Mouse (Mus musculus) midbrain, embryonic 13.5 days (tissue): ENCODE results near the gene Qtrt2. TPM values are rescaled to one million over a fixed set of nuclear protein-coding genes. Genes with fewer than 3 reads are reported as not detected.

Source experiments
- ATAC-seq: fragments of 200-750 bp; cut with Nextera tagmentation; 2 replicates; pipeline ENCODE4 v1.8.0; 2017; ENCODE audit warnings: mild to moderate bottlenecking, moderate TSS enrichment, moderate library complexity
- H3K27ac ChIP-seq: fragments of 300-500 bp; sonication (generic); 2 replicates; pipeline ENCODE4 v1.5.1; 2015; ENCODE audit warnings: inconsistent platforms, mild to moderate bottlenecking, moderate library complexity
- H3K27me3 ChIP-seq: fragments of 300-500 bp; sonication (generic); 2 replicates; pipeline ENCODE4 v1.6.1; 2015; ENCODE audit warnings: mild to moderate bottlenecking, inconsistent platforms
- H3K36me3 ChIP-seq: fragments of 300-500 bp; sonication (generic); 2 replicates; pipeline ENCODE4 v1.6.1; 2015; ENCODE audit warnings: mild to moderate bottlenecking, inconsistent platforms
- H3K4me1 ChIP-seq: fragments of 300-500 bp; sonication (generic); replicated peaks from 2 replicates; pipeline ENCODE4 v1.6.1; 2015; ENCODE audit warnings: inconsistent platforms
- H3K4me2 ChIP-seq: fragments of 300-500 bp; sonication (generic); replicated peaks from 2 replicates; pipeline ENCODE4 v1.6.1; 2015; ENCODE audit warnings: moderate library complexity, mild to moderate bottlenecking, inconsistent platforms
- H3K4me3 ChIP-seq: fragments of 300-500 bp; sonication (generic); replicated peaks from 2 replicates; pipeline ENCODE4 v1.5.1; 2015; ENCODE audit warnings: mild to moderate bottlenecking, inconsistent platforms
- H3K9ac ChIP-seq: fragments of 300-500 bp; sonication (generic); replicated peaks from 2 replicates; pipeline ENCODE4 v1.6.1; 2015; ENCODE audit warnings: mild to moderate bottlenecking, inconsistent platforms
- H3K9me3 ChIP-seq: fragments of 300-500 bp; sonication (generic); 2 replicates; pipeline ENCODE4 v1.6.1; 2016; ENCODE audit warnings: mild to moderate bottlenecking, inconsistent platforms
- WGBS: fragments of 180-500 bp; shearing (Covaris S2); methylation state at CpG from one replicate; pipeline ENCODE4 v1.1.7; 2015; 5-methylcytosine and 5-hydroxymethylcytosine counted together
- polyA plus RNA-seq: library from polyadenylated mRNA; unstranded; fragments of >200 nt; fragmentation: Nextera tagmentation; extraction: Ambion mirVana; gene quantifications from 2 replicates; pipeline ENCODE4 v1.2.1, GENCODE M21; 2015

Gene Qtrt2
- polyA plus RNA-seq, 1 experiment from 2014 or later, result 20.4 TPM

DNA sequence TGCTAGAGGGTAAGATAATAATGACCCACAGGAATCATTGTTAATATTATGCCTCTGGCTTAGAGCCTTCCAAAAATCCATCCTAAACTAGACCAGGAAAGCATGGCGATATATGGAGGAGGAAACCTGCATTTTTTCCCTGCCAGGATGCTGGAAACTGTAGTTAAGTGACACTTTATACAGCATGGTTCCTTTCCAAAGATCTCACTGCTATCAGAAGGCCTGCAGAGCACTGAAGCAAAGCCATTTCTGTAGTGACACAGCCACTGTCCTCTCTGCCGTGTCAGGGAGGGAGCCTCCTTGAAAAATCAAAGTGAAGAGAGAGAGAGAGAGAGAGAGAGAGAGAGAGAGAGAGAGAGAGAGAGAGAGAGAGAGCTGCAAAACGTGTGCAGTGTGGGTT lies 4.0 kb downstream of the Qtrt2 start:
- H3K27ac ChIP-seq, result no peak overlapping the region
- H3K9ac ChIP-seq, result no peak overlapping the region
- WGBS, result 42% methylated on average over 3 of the region's 3 CpGs
- H3K4me3 ChIP-seq, result no peak overlapping the region
- H3K27me3 ChIP-seq, result no peaks in the 10 kb centered on the region
- no peaks in the 10 kb centered on the region for H3K9me3 ChIP-seq
- no peak for ATAC-seq
- peaks cover 16% of the 10 kb centered on the region for H3K4me1 ChIP-seq
- no peaks in the 10 kb centered on the region for H3K36me3 ChIP-seq
- H3K4me2 ChIP-seq, result no peak overlapping the region

GRCm38 (mm10) chr16:43922024-43922423 lies 4.6 kb downstream of the Qtrt2 start:
- Histone ChIP-seq H3K4me1 (peaks cover 16% of the 10 kb centered on the region), H3K9me3 (no peaks in the 10 kb centered on the region), H3K9ac (no peak overlapping the region), H3K4me3 (no peak overlapping the region), H3K36me3 (no peaks in the 10 kb centered on the region), H3K4me2 (no peak overlapping the region), H3K27ac (no peak overlapping the region), H3K27me3 (no peaks in the 10 kb centered on the region)
- 29% methylated on average over 2 of the region's 2 CpGs for WGBS
- ATAC-seq, result peak; percentile 77

GRCm38 (mm10) chr16:43918867-43919266 lies 7.7 kb downstream of the Qtrt2 start:
- Histone ChIP-seq H3K9ac (no peak overlapping the region), H3K27ac (no peak overlapping the region), H3K4me3 (no peak overlapping the region), H3K4me2 (no peak overlapping the region), H3K4me1 (peaks cover 16% of the 10 kb centered on the region), H3K27me3 (no peaks in the 10 kb centered on the region), H3K9me3 (no peaks in the 10 kb centered on the region), H3K36me3 (no peaks in the 10 kb centered on the region)
- WGBS, result 90% methylated on average over 3 of the region's 3 CpGs
- no peak for ATAC-seq

GRCm38 (mm10) chr16:43908881-43909280 lies 17.7 kb downstream of the Qtrt2 start:
- H3K27me3 ChIP-seq, result no peaks in the 10 kb centered on the region
- ATAC-seq, result no peak
- WGBS, result 87% methylated on average over 2 of the region's 2 CpGs
- H3K9me3 ChIP-seq, result no peaks in the 10 kb centered on the region
- no peak overlapping the region for H3K4me3 ChIP-seq
- no peaks in the 10 kb centered on the region for H3K4me1 ChIP-seq
- H3K27ac ChIP-seq, result no peak overlapping the region
- H3K4me2 ChIP-seq, result no peak overlapping the region
- no peak overlapping the region for H3K9ac ChIP-seq
- H3K36me3 ChIP-seq, result peaks cover 25% of the 10 kb centered on the region

GRCm38 (mm10) chr16:43900571-43900970 lies 26.0 kb downstream of the Qtrt2 start:
- ATAC-seq, result no peak
- no peak overlapping the region for H3K4me3 ChIP-seq
- H3K9me3 ChIP-seq, result no peaks in the 10 kb centered on the region
- H3K27ac ChIP-seq, result no peak overlapping the region
- no peak overlapping the region for H3K4me2 ChIP-seq
- peaks cover 6% of the 10 kb centered on the region; the same call in 1 of the 2 replicates for H3K36me3 ChIP-seq
- no peaks in the 10 kb centered on the region for H3K4me1 ChIP-seq
- H3K9ac ChIP-seq, result no peak overlapping the region
- H3K27me3 ChIP-seq, result no peaks in the 10 kb centered on the region

DNA sequence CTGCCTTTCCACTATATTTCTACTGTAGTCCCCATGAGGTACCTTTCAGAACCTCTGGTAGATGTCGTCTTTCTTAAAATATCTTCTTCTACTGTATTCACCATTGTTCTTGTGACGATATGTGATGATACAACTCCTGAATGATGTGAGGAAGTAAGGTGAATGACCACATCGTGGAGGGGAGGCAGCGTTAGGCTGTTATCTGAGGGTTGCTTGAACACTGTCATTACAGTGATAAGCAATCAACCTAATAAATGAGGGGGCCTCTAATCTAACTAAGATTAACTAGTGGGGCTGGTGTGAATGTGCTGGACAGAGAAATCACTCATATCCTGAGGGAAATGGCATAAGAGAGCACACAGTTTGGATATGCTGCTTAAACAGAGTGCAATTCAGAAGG lies 26.5 kb downstream of the Qtrt2 start:
- Histone ChIP-seq H3K9ac (no peak overlapping the region), H3K36me3 (peaks cover 6% of the 10 kb centered on the region; the same call in 1 of the 2 replicates), H3K27me3 (no peaks in the 10 kb centered on the region), H3K4me3 (no peak overlapping the region), H3K4me1 (no peaks in the 10 kb centered on the region), H3K4me2 (no peak overlapping the region), H3K27ac (no peak overlapping the region), H3K9me3 (no peaks in the 10 kb centered on the region)
- 96% methylated on average over 4 of the region's 4 CpGs for WGBS
- ATAC-seq, result no peak

DNA sequence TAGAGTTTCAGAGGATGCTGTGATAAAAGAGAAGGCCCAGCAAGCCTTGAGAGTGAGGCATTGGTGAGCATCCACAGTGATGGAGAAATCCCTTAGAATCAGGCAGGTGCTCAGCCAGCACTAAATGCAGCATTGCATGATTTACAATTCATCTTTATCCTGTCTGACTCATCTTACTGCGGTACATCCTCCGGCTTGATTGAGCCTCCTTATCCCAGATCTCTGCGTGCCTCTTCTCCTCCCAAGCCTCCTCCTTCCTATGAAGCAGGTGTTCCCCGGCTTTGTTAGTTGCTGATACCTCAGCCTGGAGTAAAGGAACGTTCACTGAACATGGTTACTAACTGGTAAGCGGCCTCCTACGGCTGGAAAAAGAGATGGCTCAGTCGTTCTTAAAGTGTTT lies 32.1 kb downstream of the Qtrt2 start:
- WGBS, result 91% methylated on average over 8 of the region's 8 CpGs
- Histone ChIP-seq H3K4me3 (no peak overlapping the region), H3K9ac (0 out of 2 replicates have a peak overlapping the region, but pooled peaks have one; percentile 12), H3K4me1 (peaks cover 7% of the 10 kb centered on the region), H3K36me3 (no peaks in the 10 kb centered on the region), H3K27me3 (no peaks in the 10 kb centered on the region), H3K4me2 (no peak overlapping the region), H3K9me3 (no peaks in the 10 kb centered on the region), H3K27ac (no peak overlapping the region)
- no peak for ATAC-seq

GRCm38 (mm10) chr16:43890747-43891336 lies 35.8 kb downstream of the Qtrt2 start:
- no peak overlapping the region for H3K27ac ChIP-seq
- no peak overlapping the region for H3K9ac ChIP-seq
- H3K4me3 ChIP-seq, result peak overlapping the region; percentile 65; the same call in 1 of the 2 replicates
- no peak for ATAC-seq
- H3K27me3 ChIP-seq, result no peaks in the 10 kb centered on the region
- no peaks in the 10 kb centered on the region for H3K9me3 ChIP-seq
- peak overlapping the region; percentile 63 for H3K4me2 ChIP-seq
- H3K4me1 ChIP-seq, result peaks cover 18% of the 10 kb centered on the region
- H3K36me3 ChIP-seq, result no peaks in the 10 kb centered on the region
- 92% methylated on average over 4 of the region's 4 CpGs for WGBS

GRCm38 (mm10) chr16:43890005-43890336 lies 36.6 kb downstream of the Qtrt2 start:
- Histone ChIP-seq H3K9ac (peak overlapping the region; percentile 81), H3K4me3 (peak overlapping the region; percentile 65), H3K4me1 (peaks cover 18% of the 10 kb centered on the region), H3K9me3 (no peaks in the 10 kb centered on the region), H3K36me3 (no peaks in the 10 kb centered on the region), H3K4me2 (peak overlapping the region; percentile 63), H3K27ac (peak overlapping the region; percentile 71), H3K27me3 (no peaks in the 10 kb centered on the region)
- ATAC-seq, result peak; percentile 98
- WGBS, result 0% methylated on average over 9 of the region's 9 CpGs

- H3K4me1 ChIP-seq, result peaks cover 18% of the 10 kb centered on the region
- peak within 1 kb of the TSS; percentile 81 for H3K9ac ChIP-seq
- peak; percentile 100 for ATAC-seq
- H3K4me2 ChIP-seq, result peak within 1 kb of the TSS; percentile 75
- no peaks in the 10 kb centered on the region for H3K9me3 ChIP-seq
- H3K27ac ChIP-seq, result peak within 1 kb of the TSS; percentile 71
- H3K4me3 ChIP-seq, result peak within 1 kb of the TSS; percentile 65
- no peaks in the 10 kb centered on the region for H3K36me3 ChIP-seq
- no peaks in the 10 kb centered on the region for H3K27me3 ChIP-seq
- WGBS, result under 1% methylated on average over 33 of the region's 33 CpGs
Observed at GRCm38 (mm10) chr16:43889208-43890004, 37.2 kb downstream of the Qtrt2 start, which contains the start of gene Ccdc191. Ccdc191 (plus strand) TSS chr16:43889800.

- Histone ChIP-seq H3K9me3 (no peaks in the 10 kb centered on the region), H3K27ac (no peak overlapping the region), H3K4me2 (no peak overlapping the region), H3K27me3 (no peaks in the 10 kb centered on the region), H3K4me3 (no peak overlapping the region), H3K9ac (no peak overlapping the region), H3K4me1 (no peaks in the 10 kb centered on the region), H3K36me3 (peaks cover 17% of the 10 kb centered on the region)
- ATAC-seq, result no peak
- WGBS, result 96% methylated on average over 2 of the region's 2 CpGs
Observed at GRCm38 (mm10) chr16:43882329-43882728, 44.3 kb downstream of the Qtrt2 start.

DNA sequence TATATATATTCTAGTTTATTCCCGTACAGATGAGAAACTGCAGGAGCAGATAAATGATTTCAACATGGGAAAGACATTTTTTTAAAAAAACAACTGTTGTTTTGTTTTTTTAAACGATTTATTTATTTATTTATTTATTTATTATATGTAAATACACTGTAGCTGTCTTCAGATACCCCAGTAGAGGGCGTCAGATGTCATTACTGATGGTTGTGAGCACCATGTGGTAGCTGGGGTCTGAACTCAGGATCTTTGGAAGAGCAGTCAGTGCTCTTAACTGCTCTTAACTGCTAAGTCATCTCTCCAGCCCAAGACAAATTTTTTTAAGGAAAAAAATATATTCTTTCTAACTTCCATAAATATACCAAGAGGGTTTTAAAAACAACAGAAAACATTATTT lies 45.0 kb downstream of the Qtrt2 start:
- Histone ChIP-seq H3K27ac (no peak overlapping the region), H3K9me3 (no peaks in the 10 kb centered on the region), H3K9ac (no peak overlapping the region), H3K4me3 (no peak overlapping the region), H3K4me1 (no peaks in the 10 kb centered on the region), H3K4me2 (no peak overlapping the region), H3K27me3 (no peaks in the 10 kb centered on the region), H3K36me3 (peaks cover 21% of the 10 kb centered on the region)
- no peak for ATAC-seq
- 62% methylated on average over 3 of the region's 3 CpGs for WGBS
